Mouse (Mus musculus) myocyte (in vitro differentiated cells): ENCODE data around the gene Gm20388. TPM values are rescaled to one million over a fixed set of nuclear protein-coding genes. Genes with fewer than 3 reads are reported as not detected.
A peak's percentile ranks its signal among the peaks of the same experiment; 100 is the strongest.

Experiments used
- H3K27me3 ChIP-seq: one replicate; pipeline ENCODE4 v1.6.1; 2011; ENCODE audit not compliant: control insufficient read depth, insufficient read depth, insufficient read length
- H3K36me3 ChIP-seq: one replicate; pipeline ENCODE4 v1.6.1; 2011; ENCODE audit not compliant: control insufficient read depth, insufficient read depth
- H3K4me2 ChIP-seq: one replicate; pipeline ENCODE4 v1.6.1; 2011; ENCODE audit warnings: low read depth, control low read depth
- H3K4me3 ChIP-seq: one replicate; pipeline ENCODE4 v1.5.1; 2011; ENCODE audit warnings: mild to moderate bottlenecking, control low read depth, moderate library complexity
- H3K79me2 ChIP-seq: one replicate; pipeline ENCODE4 v1.6.1; 2011; ENCODE audit not compliant: control insufficient read depth, insufficient read depth
- H3ac ChIP-seq: one replicate; pipeline ENCODE4 v1.6.1; 2011; ENCODE audit not compliant: control insufficient read depth, insufficient read length
- CEBPB ChIP-seq: IDR thresholded peaks from 2 replicates; pipeline ENCODE4 v1.6.1; 2011; ENCODE audit warnings: mild to moderate bottlenecking, moderate library complexity; ENCODE audit not compliant: poor library complexity, insufficient read depth, severe bottlenecking
- E2F4 ChIP-seq: IDR thresholded peaks from one replicate; pipeline ENCODE4 v1.6.1; 2011; ENCODE audit warnings: mild to moderate bottlenecking, control low read depth, moderate library complexity; ENCODE audit not compliant: insufficient read depth
- MAX ChIP-seq: IDR thresholded peaks from one replicate; pipeline ENCODE4 v1.6.1; 2011; ENCODE audit warnings: low read depth, mild to moderate bottlenecking, control low read depth
- MYOD1 ChIP-seq, 3 experiments: IDR thresholded peaks; one replicate each; pipeline ENCODE4 v1.6.1; 2011; ENCODE audit warnings: control low read depth in 2 of 3, low read depth in 2 of 3, mild to moderate bottlenecking in 2 of 3, moderate library complexity in 1 of 3; ENCODE audit not compliant: insufficient read length in 2 of 3, control insufficient read depth in 1 of 3
- MYOG ChIP-seq, 3 experiments: IDR thresholded peaks; one replicate each; pipeline ENCODE4 v1.6.1; 2011; ENCODE audit warnings: control low read depth in 2 of 3, low read depth in 2 of 3, mild to moderate bottlenecking in 2 of 3; ENCODE audit not compliant: insufficient read length in 2 of 3, control insufficient read depth in 1 of 3, insufficient read depth in 1 of 3
- POLR2A ChIP-seq: IDR thresholded peaks from one replicate; pipeline ENCODE4 v1.6.1; 2011; ENCODE audit warnings: low read depth, mild to moderate bottlenecking, control low read depth, moderate library complexity; ENCODE audit not compliant: insufficient read length
- POLR2AphosphoS2 ChIP-seq: IDR thresholded peaks from one replicate; pipeline ENCODE4 v1.6.1; 2011; ENCODE audit warnings: low read depth, control low read depth; ENCODE audit not compliant: insufficient read length
- REST ChIP-seq: IDR thresholded peaks from one replicate; pipeline ENCODE4 v1.6.1; 2011; ENCODE audit warnings: mild to moderate bottlenecking, control low read depth, moderate library complexity; ENCODE audit not compliant: insufficient read depth, insufficient read length
- SRF ChIP-seq: IDR thresholded peaks from one replicate; pipeline ENCODE4 v1.6.1; 2011; ENCODE audit warnings: low read depth; ENCODE audit not compliant: control insufficient read depth, insufficient read length
- TCF12 ChIP-seq: IDR thresholded peaks from one replicate; pipeline ENCODE4 v1.6.1; 2011; ENCODE audit warnings: mild to moderate bottlenecking, control low read depth; ENCODE audit not compliant: poor library complexity, insufficient read depth, severe bottlenecking
- TCF3 ChIP-seq: IDR thresholded peaks from one replicate; pipeline ENCODE4 v1.6.1; 2011; ENCODE audit warnings: low read depth, control low read depth; ENCODE audit not compliant: insufficient read length
- USF1 ChIP-seq: IDR thresholded peaks from one replicate; pipeline ENCODE4 v1.6.1; 2011; ENCODE audit warnings: low read depth, mild to moderate bottlenecking, control low read depth, moderate library complexity
- polyA plus RNA-seq: library from polyadenylated mRNA; unstranded; fragments of >200 nt; fragmentation: generic; extraction: Trizol; gene quantifications from one replicate; pipeline ENCODE4 v1.2.1, GENCODE M21; 2012; ENCODE audit warnings: missing spikeins

Gm20388 gene
- polyA plus RNA-seq, 1 experiment, result 15.3 TPM

GRCm38 (mm10) chr8:121609916-121610315 is 1699.3 kb downstream of the Gm20388 start:
- peaks cover 10% of the 10 kb centered on the region for H3K36me3 ChIP-seq
- H3ac ChIP-seq, result no peak overlapping the region
- no peak overlapping the region for H3K4me3 ChIP-seq
- TF ChIP-seq CEBPB (no peak), POLR2A (no peak), MYOD1 (IDR thresholded peaks at IDR 0.05; ENCODE audit: control insufficient read depth in 1 of 3, insufficient read length in 2 of 3, low read depth in 2 of 3) (peak in 1 of 3 experiments; percentile 43), MYOG (IDR thresholded peaks at IDR 0.05; ENCODE audit: control insufficient read depth in 1 of 3, insufficient read depth in 1 of 3, insufficient read length in 2 of 3, low read depth in 2 of 3) (peak in 1 of 3 experiments; percentile 23), REST (no peak), TCF3 (no peak)
- peaks cover 16% of the 10 kb centered on the region for H3K79me2 ChIP-seq
- H3K4me2 ChIP-seq, result no peak overlapping the region
- no peaks in the 10 kb centered on the region for H3K27me3 ChIP-seq

- no peaks in the 10 kb centered on the region for H3K27me3 ChIP-seq
- no peak for TF ChIP-seq POLR2AphosphoS2
- TF ChIP-seq USF1, result no peak
- no peak for TF ChIP-seq TCF3
- TF ChIP-seq TCF12, result no peak
- TF ChIP-seq CEBPB, result no peak
- TF ChIP-seq POLR2A, result no peak
- peaks cover 38% of the 10 kb centered on the region for H3K79me2 ChIP-seq
- H3K36me3 ChIP-seq, result peaks cover 6% of the 10 kb centered on the region
- no peak overlapping the region for H3K4me3 ChIP-seq
- H3K4me2 ChIP-seq, result no peak overlapping the region
- no peak overlapping the region for H3ac ChIP-seq
Measured at GRCm38 (mm10) chr8:121613419-121613818, 1702.8 kb downstream of the Gm20388 start.

DNA sequence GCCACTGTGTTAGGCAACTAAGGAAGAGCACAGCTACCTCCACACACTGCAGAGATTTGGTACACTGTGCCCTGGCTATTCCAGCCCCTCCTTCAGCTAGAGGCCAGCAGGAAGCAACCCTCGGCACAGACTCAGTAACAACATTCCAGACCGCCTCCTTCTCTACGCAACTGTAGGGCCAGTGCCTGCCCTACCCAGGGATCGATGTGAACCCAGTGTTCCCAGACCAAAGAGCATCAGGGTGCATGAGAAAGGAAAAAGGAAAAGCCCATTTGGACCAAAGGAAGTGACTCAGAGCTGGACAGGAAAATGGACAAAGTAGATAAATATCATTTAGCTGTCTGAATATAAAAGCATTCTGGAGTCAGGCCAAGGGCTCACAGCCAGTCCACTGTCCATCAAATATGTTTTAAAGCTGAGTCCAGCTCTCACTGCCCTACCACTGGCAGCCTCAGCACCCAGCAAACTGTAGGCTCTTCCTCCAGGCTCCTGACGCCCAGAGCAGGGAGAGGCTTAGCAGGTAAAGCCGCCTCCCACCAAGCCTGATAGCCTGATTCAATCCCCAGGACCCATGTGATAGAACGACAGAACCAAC is 1708.9 kb downstream of the Gm20388 start:
- TF ChIP-seq REST (no peak), E2F4 (no peak), MAX (no peak), TCF12 (no peak), TCF3 (no peak), MYOG (IDR thresholded peaks at IDR 0.05; ENCODE audit: control insufficient read depth in 1 of 3, insufficient read depth in 1 of 3, insufficient read length in 2 of 3, low read depth in 2 of 3) (no peak), SRF (no peak), USF1 (no peak), POLR2AphosphoS2 (no peak), CEBPB (no peak), POLR2A (no peak), MYOD1 (IDR thresholded peaks at IDR 0.05; ENCODE audit: control insufficient read depth in 1 of 3, insufficient read length in 2 of 3, low read depth in 2 of 3) (no peak)
- H3K27me3 ChIP-seq, result no peaks in the 10 kb centered on the region
- no peak overlapping the region for H3K4me2 ChIP-seq
- H3K79me2 ChIP-seq, result peaks cover 84% of the 10 kb centered on the region
- H3K36me3 ChIP-seq, result peaks cover 3% of the 10 kb centered on the region
- no peak overlapping the region for H3K4me3 ChIP-seq
- no peak overlapping the region for H3ac ChIP-seq

- Histone ChIP-seq H3ac (no peak overlapping the region), H3K79me2 (peaks cover 83% of the 10 kb centered on the region), H3K4me2 (no peak overlapping the region), H3K27me3 (no peaks in the 10 kb centered on the region), H3K4me3 (no peak overlapping the region), H3K36me3 (peaks cover 3% of the 10 kb centered on the region)
- TF ChIP-seq TCF3 (peak; percentile 78), REST (no peak), CEBPB (no peak), E2F4 (no peak), MAX (no peak), MYOD1 (IDR thresholded peaks at IDR 0.05; ENCODE audit: control insufficient read depth in 1 of 3, insufficient read length in 2 of 3, low read depth in 2 of 3) (peak in 2 of 3 experiments; percentile 86 to 91), USF1 (no peak), POLR2A (no peak), POLR2AphosphoS2 (no peak), SRF (peak; percentile 36), MYOG (IDR thresholded peaks at IDR 0.05; ENCODE audit: control insufficient read depth in 1 of 3, insufficient read depth in 1 of 3, insufficient read length in 2 of 3, low read depth in 2 of 3) (peak; percentile 62 to 96 (median 89)), TCF12 (peak; percentile 60)
Measured at GRCm38 (mm10) chr8:121620801-121621516, 1710.3 kb downstream of the Gm20388 start.

GRCm38 (mm10) chr8:121621879-121622278 is 1711.2 kb downstream of the Gm20388 start:
- Histone ChIP-seq H3K79me2 (peaks cover 87% of the 10 kb centered on the region), H3ac (no peak overlapping the region), H3K4me3 (no peak overlapping the region), H3K27me3 (no peaks in the 10 kb centered on the region), H3K4me2 (no peak overlapping the region), H3K36me3 (peaks cover 4% of the 10 kb centered on the region)
- TF ChIP-seq TCF3, result no peak
- TF ChIP-seq USF1, result no peak
- no peak for TF ChIP-seq POLR2AphosphoS2
- no peak for TF ChIP-seq POLR2A
- TF ChIP-seq E2F4, result no peak
- no peak for TF ChIP-seq MYOG (IDR thresholded peaks at IDR 0.05; ENCODE audit: control insufficient read depth in 1 of 3, insufficient read depth in 1 of 3, insufficient read length in 2 of 3, low read depth in 2 of 3)
- TF ChIP-seq SRF, result no peak
- TF ChIP-seq MAX, result no peak
- no peak for TF ChIP-seq TCF12
- TF ChIP-seq MYOD1 (IDR thresholded peaks at IDR 0.05; ENCODE audit: control insufficient read depth in 1 of 3, insufficient read length in 2 of 3, low read depth in 2 of 3), result no peak
- TF ChIP-seq REST, result no peak
- TF ChIP-seq CEBPB, result no peak
